Mouse (Mus musculus) yolk sac, embryonic 10.5 days (tissue): ENCODE results near the gene Rfx2.

ENCODE experiments used
- DNase-seq: peaks from one replicate; pipeline ENCODE4 v3.0.0-alpha.2; 2017; ENCODE audit warnings: low spot score

The Rfx2 gene

GRCm38 (mm10) chr17:56754271-56755185, 76.3 kb downstream of the Rfx2 start:
- DNase-seq: no peak

- DNase-seq: no peak
Observed at GRCm38 (mm10) chr17:56753452-56753851, 77.4 kb downstream of the Rfx2 start.

- no peak for DNase-seq
Observed at GRCm38 (mm10) chr17:56751404-56752072, 79.3 kb downstream of the Rfx2 start.

- DNase-seq: no peak
Observed at GRCm38 (mm10) chr17:56744173-56744572, 86.6 kb downstream of the Rfx2 start.

GRCm38 (mm10) chr17:56740788-56741160, 90.0 kb downstream of the Rfx2 start:
- no peak for DNase-seq

GRCm38 (mm10) chr17:56740118-56740787, 90.6 kb downstream of the Rfx2 start:
- DNase-seq: no peak

- DNase-seq: no peak
Observed at GRCm38 (mm10) chr17:56738221-56738620, 92.6 kb downstream of the Rfx2 start.

- no peak for DNase-seq
Observed at GRCm38 (mm10) chr17:56736534-56736933, 94.3 kb downstream of the Rfx2 start.

- DNase-seq: no peak
Observed at GRCm38 (mm10) chr17:56729656-56730055, 101.2 kb downstream of the Rfx2 start.

- no peak for DNase-seq
Observed at GRCm38 (mm10) chr17:56729151-56729550, 101.7 kb downstream of the Rfx2 start.

GRCm38 (mm10) chr17:56728117-56728516, 102.7 kb downstream of the Rfx2 start:
- DNase-seq: no peak

GRCm38 (mm10) chr17:56727659-56728058, 103.2 kb downstream of the Rfx2 start:
- peak; percentile 54 for DNase-seq

- DNase-seq: no peak
Observed at GRCm38 (mm10) chr17:56727029-56727649, 103.7 kb downstream of the Rfx2 start.
